Mouse (Mus musculus): ENCODE data around the gene Btbd8.

GRCm38 (mm10) chr5:107434001-107434400, 3.8 kb upstream of the Btbd8 start:
- no peak for TF ChIP-seq POLR2A (IDR thresholded peaks at IDR 0.05; ENCODE audit: control insufficient read depth, low read depth, low read length)
- TF ChIP-seq CTCF (IDR thresholded peaks at IDR 0.05; ENCODE audit: control insufficient read depth, insufficient read depth, insufficient replicate concordance, low read depth, low read length): no peak
